Mouse (Mus musculus) R1 (cell line): ENCODE results near the gene Csnk2a2.

Source experiments
- DNase-seq: peaks from one replicate; pipeline ENCODE4 v3.0.0-alpha.2; 2018; ENCODE audit warnings: low read depth, low spot score

Csnk2a2 gene

GRCm38 (mm10) chr8:95487800-95488697 is 1.8 kb downstream of the Csnk2a2 start:
- peak; percentile 18 for DNase-seq

DNA sequence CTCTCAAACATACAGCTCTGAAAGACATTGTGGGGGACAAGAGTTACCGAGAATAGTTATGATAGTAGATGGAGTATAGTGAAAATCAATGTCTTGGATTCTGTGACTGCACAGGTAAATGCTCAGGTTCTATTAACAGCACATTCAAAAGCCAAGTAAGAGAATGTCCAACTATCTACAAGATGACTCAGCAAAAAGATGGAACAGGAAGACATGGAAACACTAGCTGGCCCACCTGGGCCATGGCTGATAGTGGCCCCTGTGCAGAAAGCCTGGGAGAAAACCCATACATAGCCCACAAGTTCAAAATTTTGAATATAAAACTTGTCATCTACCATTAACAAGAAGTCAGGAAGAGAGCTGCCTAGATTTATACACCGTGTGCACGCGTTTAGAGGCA is 19.8 kb downstream of the Csnk2a2 start:
- DNase-seq, result no peak

GRCm38 (mm10) chr8:95468995-95469394 is 20.8 kb downstream of the Csnk2a2 start:
- no peak for DNase-seq

DNA sequence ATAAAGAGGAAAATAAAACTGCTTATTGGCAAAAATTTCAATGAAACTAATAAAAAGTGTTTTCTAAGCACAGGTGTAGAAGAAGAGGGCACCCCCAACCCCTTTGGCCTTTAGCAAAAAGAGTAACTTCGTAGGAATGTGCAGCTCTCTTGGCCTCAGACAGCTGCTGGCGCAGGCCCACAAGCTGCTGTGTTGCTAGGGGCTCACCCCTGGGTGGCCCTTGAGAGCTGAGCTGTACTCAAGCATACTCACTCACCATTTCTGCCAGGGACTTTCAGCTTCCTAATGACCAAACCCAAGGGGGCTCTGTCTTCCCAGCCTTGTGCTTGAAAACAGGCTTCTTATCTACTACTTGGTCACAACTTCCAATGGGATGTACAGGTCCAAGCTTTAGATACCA is 23.3 kb downstream of the Csnk2a2 start:
- DNase-seq, result no peak

GRCm38 (mm10) chr8:95452518-95452917 is 37.3 kb downstream of the Csnk2a2 start:
- DNase-seq, result no peak

- no peak for DNase-seq
Observed at GRCm38 (mm10) chr8:95450271-95450670, 39.6 kb downstream of the Csnk2a2 start.

GRCm38 (mm10) chr8:95447661-95448060 is 42.2 kb downstream of the Csnk2a2 start:
- DNase-seq, result no peak

DNA sequence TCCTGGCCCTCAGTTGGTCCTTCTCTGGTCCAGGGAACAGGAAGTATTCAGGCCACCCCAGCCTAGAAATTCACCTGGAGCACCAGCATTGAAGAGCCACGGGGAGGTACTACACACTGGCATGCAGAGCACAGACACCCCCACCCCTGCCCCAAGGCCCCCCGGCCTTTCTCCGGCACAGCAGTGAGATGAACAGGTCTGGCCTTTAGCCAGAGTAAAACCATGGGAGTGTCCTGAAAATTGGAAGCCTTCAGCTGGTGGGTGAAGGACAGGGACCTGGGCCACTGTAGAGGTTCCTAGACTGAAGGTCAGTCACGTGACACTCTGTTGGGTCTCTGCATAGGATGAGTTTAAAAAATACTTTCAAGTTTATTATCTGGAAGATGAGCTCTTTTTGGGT is 44.8 kb downstream of the Csnk2a2 start:
- no peak for DNase-seq

DNA sequence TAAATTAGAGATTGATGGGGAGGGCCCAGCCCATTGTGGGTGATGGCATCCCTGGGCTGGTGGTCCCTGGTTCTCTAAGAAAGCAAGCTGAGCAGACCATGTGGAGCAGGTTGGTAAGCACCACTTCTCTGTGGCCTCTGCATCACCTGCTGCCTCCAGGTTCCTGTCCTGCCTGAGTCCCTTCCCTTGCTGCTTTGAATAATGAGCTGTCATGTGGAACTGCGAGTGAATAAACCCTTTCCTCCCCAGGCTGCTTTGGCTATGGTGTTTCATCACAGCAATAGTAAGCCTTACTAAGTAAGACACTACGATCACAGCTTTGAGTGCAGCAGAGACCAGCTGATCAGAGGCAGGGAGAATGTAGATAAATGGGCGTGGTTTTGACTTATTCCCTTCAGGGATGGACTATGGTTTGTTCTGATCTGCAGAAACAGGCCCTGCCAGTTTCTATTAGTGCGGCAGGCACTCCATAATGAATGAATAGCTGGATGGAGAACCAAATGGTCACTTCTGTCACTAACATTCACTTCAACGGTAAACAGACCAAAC is 48.3 kb downstream of the Csnk2a2 start:
- DNase-seq, result no peak

- DNase-seq, result peak; percentile 34
Observed at GRCm38 (mm10) chr8:95440168-95440709, 49.6 kb downstream of the Csnk2a2 start.

DNA sequence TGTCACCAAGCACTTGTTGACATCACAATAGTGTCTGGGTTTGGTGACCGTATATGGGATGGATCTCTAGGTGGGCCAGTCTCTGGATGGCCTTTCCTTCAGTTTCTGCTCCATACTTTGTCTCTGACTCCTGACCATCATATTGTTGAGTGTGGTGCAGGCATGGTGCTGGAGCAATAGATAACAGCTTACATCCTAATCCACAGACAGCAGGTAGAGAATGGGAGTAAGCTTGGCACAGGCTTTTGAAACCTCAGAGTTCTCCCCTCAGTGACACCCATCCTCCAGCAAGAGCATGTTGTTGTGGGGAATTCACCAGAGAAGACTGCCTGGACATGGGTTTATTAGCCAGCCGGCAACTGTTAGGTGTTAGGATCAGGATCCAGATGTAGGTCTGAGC is 50.4 kb downstream of the Csnk2a2 start:
- no peak for DNase-seq

- DNase-seq, result no peak
Observed at GRCm38 (mm10) chr8:95437341-95437992, 52.4 kb downstream of the Csnk2a2 start.

DNA sequence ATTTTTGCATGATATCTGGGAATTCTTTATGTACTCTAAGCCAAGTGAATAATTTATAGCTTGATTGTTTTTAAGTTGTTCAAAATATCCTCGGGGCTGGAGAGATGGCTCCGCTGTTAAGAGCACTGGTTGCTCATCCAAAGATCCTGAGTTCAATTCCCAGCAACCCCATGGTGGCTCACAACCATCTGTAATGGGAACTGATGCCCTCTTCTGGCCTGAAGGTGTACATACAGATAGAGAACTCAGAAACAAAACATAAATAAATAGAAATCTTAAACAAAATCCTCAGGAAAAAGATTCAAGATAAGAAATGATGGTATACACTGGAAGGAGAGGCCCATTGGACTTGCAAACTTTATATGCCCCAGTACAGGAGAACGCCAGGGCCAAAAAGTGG is 53.9 kb downstream of the Csnk2a2 start:
- peak; percentile 43 for DNase-seq

DNA sequence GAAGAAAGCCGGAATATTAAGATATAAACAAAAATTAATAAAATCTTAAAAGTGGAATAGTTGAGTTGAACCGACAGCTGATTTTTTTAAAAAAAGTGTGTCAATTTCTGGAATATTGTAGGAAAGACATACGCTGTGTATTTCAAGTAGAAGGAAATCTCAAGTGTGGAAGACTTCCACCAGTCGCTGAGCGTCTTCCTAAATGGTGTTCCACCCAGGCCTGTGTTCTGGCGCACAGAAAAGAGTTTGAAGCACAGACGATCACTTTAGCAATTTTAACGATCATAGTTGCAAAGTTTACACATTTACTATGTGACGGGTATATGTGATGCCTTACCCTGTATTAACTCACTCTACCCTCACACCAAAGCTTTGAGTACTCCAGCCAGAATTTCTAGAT is 54.4 kb downstream of the Csnk2a2 start:
- no peak for DNase-seq

DNA sequence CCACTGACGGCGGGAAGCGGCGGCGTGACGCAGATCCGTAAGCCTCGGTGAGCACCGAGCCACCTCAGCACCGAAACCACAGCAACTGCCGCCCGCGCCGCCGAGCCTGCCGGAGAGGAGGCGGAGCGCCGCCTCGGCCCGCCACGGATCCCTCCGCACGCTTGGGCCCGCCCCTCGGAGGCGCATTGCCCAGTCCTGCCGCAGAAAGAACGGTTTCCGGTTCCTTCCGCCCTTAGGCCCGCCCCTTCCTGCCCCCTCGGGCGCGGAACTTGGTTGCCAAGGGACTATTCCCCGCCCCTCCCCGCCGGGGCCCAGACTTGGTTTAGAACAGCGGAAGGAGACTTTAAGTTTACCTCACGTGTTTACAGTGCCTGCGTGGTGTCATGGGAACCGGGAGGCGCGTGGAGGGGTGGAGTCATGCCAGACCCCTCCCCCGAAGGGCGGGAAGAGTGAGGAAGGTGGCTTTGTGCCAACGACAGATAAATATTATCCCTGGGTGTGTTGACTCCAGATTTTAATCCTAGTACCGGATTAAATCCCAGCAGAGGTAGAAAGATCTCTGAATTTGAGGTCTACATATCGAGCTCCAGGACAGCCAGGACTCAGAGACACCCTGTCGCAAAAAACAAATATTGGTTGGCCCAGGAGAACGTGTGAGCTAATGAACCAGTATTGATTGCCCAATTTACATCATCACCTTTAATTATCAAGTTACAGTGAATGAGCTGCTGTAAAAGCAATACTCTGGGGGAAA is 55.0 kb downstream of the Csnk2a2 start, which contains the start of gene Cfap20:
Gene Cfap20, minus strand, starts transcription at position 184 of the 754 bp plus-strand sequence.
- DNase-seq, result peak; percentile 99

GRCm38 (mm10) chr8:95434233-95434632 is 55.6 kb downstream of the Csnk2a2 start:
- no peak for DNase-seq

DNA sequence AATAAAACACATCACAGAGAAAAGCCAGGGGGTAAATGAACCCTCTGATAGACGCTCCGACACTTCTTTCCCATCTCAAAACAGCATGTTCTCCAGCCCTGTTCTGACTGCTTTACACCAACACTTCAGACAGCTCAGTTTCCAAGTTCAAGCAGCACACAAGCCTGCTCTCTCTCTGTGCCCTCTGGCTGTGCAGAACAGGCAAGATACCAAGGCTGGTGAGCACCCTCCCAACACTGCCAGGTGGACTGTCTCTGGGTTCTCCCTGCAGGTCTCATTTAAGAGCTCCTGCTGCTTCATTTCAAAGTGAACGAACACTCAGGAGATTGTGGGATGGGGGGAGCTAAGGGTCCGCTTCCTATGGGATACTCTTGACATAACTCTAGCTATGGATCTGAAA is 56.7 kb downstream of the Csnk2a2 start:
- no peak for DNase-seq

GRCm38 (mm10) chr8:95432471-95432870 is 57.4 kb downstream of the Csnk2a2 start:
- DNase-seq, result no peak

- no peak for DNase-seq
Observed at GRCm38 (mm10) chr8:95429945-95430344, 59.9 kb downstream of the Csnk2a2 start.

DNA sequence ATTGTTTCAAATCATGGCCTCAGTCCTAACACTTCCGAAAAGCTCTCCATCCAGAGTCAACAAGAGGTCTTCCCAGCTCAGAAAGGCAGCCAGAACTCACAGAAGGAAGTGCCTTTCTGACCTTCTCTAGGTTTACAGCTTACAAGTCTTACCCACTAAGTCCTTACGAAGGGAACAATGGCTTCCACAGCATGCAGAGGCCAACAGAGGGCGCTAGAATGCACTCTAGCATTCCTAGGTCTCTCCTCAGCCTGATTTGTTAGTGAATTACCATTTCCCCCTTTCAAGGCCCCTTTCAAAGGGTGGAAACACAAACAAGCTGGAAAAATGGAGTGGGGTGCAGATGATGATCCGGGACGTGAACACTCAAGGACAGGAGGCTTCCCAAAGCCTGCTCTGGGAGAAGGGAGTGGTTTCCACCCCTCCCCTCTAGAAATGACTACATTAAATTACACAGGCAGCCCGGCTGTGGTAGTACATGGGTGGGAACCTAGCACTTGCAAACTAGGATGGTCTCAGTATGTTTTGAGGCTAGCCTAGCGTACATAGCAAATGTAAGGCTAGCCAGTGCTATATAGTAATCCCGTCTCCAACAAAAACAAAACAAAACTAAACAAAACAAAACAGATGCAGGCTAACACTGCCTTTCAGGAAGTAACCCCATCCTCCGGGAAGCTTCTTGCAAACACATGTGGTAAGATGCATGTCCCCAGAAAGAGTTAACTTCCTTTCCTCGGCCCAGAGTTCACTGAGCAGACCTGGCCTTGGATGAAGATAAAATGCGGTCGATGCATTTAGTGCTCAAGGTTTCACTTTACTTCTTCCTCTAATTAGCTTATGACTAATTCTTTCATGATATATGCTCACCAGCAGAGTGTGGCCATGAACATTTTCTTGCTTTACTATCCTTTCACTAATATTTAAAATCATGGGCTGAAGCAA is 62.0 kb downstream of the Csnk2a2 start:
- peak; percentile 95 for DNase-seq
